Mouse (Mus musculus) cortical plate, adult 2 months (tissue): ENCODE data around the gene Ddx42. TPM values are rescaled to one million over a fixed set of nuclear protein-coding genes. Genes with fewer than 3 reads are reported as not detected.

Source experiments
- H3K27ac ChIP-seq: fragments of 200-500 bp; 2 replicates; pipeline ENCODE4 v1.5.1; 2012; ENCODE audit warnings: low read length, control low read depth, inconsistent platforms; ENCODE audit not compliant: insufficient read depth
- H3K4me1 ChIP-seq: fragments of 200-500 bp; 2 replicates; pipeline ENCODE4 v1.6.1; 2011; ENCODE audit warnings: low read length; ENCODE audit not compliant: control insufficient read depth, insufficient read depth
- H3K4me3 ChIP-seq: fragments of 200-500 bp; 2 replicates; pipeline ENCODE4 v1.5.1; 2011; ENCODE audit warnings: mild to moderate bottlenecking, low read length, control low read depth; ENCODE audit not compliant: insufficient read depth
- CTCF ChIP-seq: fragments of 200-500 bp; IDR thresholded peaks from 2 replicates; pipeline ENCODE4 v1.5.1; 2011; ENCODE audit warnings: mild to moderate bottlenecking, control low read depth, low read length; ENCODE audit not compliant: insufficient read depth; ENCODE audit errors: extremely low read depth
- POLR2A ChIP-seq: fragments of 200-500 bp; IDR thresholded peaks from 2 replicates; pipeline ENCODE4 v1.6.1; 2011; ENCODE audit warnings: mild to moderate bottlenecking, low read length, control low read depth; ENCODE audit not compliant: insufficient read depth; ENCODE audit errors: extremely low read depth
- polyA plus RNA-seq: library from polyadenylated mRNA; depleted of rRNA; stranded (reverse); fragments of >200 nt; gene quantifications from 2 replicates; pipeline ENCODE4 v1.2.3, GENCODE M21; 2012

Ddx42 gene
- polyA plus RNA-seq, 1 experiment, result 41.6 TPM

- Histone ChIP-seq H3K4me3 (no peak overlapping the region; the same call in 1 of the 2 replicates), H3K27ac (no peak overlapping the region), H3K4me1 (peaks cover 3% of the 10 kb centered on the region)
- TF ChIP-seq CTCF, result no peak
- TF ChIP-seq POLR2A, result no peak
Observed at GRCm38 (mm10) chr11:106273811-106274210, 57.1 kb downstream of the Ddx42 start.

- H3K27ac ChIP-seq, result no peak overlapping the region
- no peak overlapping the region for H3K4me3 ChIP-seq
- TF ChIP-seq POLR2A, result no peak
- peaks cover 3% of the 10 kb centered on the region for H3K4me1 ChIP-seq
Observed at GRCm38 (mm10) chr11:106274374-106274773, 57.6 kb downstream of the Ddx42 start.

GRCm38 (mm10) chr11:106274971-106275411, 58.3 kb downstream of the Ddx42 start:
- Histone ChIP-seq H3K27ac (no peak overlapping the region), H3K4me1 (peaks cover 3% of the 10 kb centered on the region), H3K4me3 (no peak overlapping the region)
- no peak for TF ChIP-seq POLR2A
- TF ChIP-seq CTCF, result no peak

- H3K27ac ChIP-seq, result no peak within 1 kb of the TSS
- no peak within 1 kb of the TSS for H3K4me3 ChIP-seq
- H3K4me1 ChIP-seq, result peaks cover 3% of the 10 kb centered on the region; the same call in 1 of the 2 replicates
- TF ChIP-seq POLR2A (no peak), CTCF (peak; percentile 82)
Observed at GRCm38 (mm10) chr11:106276454-106276853, 59.7 kb downstream of the Ddx42 start, which contains the start of gene Tcam1. Gene Tcam1 (plus strand): TSS chr11:106276672.

GRCm38 (mm10) chr11:106282452-106282851, 65.7 kb downstream of the Ddx42 start:
- no peak overlapping the region for H3K27ac ChIP-seq
- H3K4me1 ChIP-seq, result peaks cover 1% of the 10 kb centered on the region; the same call in 1 of the 2 replicates
- no peak overlapping the region for H3K4me3 ChIP-seq
- no peak for TF ChIP-seq CTCF
- TF ChIP-seq POLR2A, result no peak

GRCm38 (mm10) chr11:106283371-106283770, 66.6 kb downstream of the Ddx42 start:
- H3K27ac ChIP-seq, result no peak overlapping the region
- H3K4me3 ChIP-seq, result no peak overlapping the region
- H3K4me1 ChIP-seq, result peaks cover 1% of the 10 kb centered on the region; the same call in 1 of the 2 replicates
- no peak for TF ChIP-seq POLR2A
- no peak for TF ChIP-seq CTCF

- Histone ChIP-seq H3K27ac (no peak overlapping the region), H3K4me1 (peaks cover 1% of the 10 kb centered on the region; the same call in 1 of the 2 replicates), H3K4me3 (no peak overlapping the region)
- TF ChIP-seq CTCF, result no peak
- no peak for TF ChIP-seq POLR2A
Observed at GRCm38 (mm10) chr11:106284126-106284525, 67.4 kb downstream of the Ddx42 start.

GRCm38 (mm10) chr11:106286206-106286605, 69.5 kb downstream of the Ddx42 start:
- no peak overlapping the region for H3K4me3 ChIP-seq
- H3K27ac ChIP-seq, result no peak overlapping the region
- peaks cover 1% of the 10 kb centered on the region; the same call in 1 of the 2 replicates for H3K4me1 ChIP-seq
- no peak for TF ChIP-seq POLR2A
- no peak for TF ChIP-seq CTCF

- Histone ChIP-seq H3K4me3 (no peak overlapping the region), H3K27ac (no peak overlapping the region), H3K4me1 (peaks cover 1% of the 10 kb centered on the region; the same call in 1 of the 2 replicates)
- TF ChIP-seq POLR2A (no peak), CTCF (no peak)
Observed at GRCm38 (mm10) chr11:106286987-106287386, 70.3 kb downstream of the Ddx42 start.

GRCm38 (mm10) chr11:106289369-106289768, 72.6 kb downstream of the Ddx42 start:
- H3K4me1 ChIP-seq, result peaks cover 1% of the 10 kb centered on the region; the same call in 1 of the 2 replicates
- 0 out of 2 replicates have a peak, but pooled peaks have one; percentile 8 for TF ChIP-seq CTCF
- no peak for TF ChIP-seq POLR2A
- H3K27ac ChIP-seq, result no peak overlapping the region
- H3K4me3 ChIP-seq, result no peak overlapping the region
